Mouse (Mus musculus) G1E (cell line): ENCODE measurements around the gene Gtpbp3.

Experiments
- CTCF ChIP-seq: IDR thresholded peaks from 2 replicates; pipeline ENCODE4 v1.5.1; 2012; ENCODE audit warnings: low read depth, low read length, inconsistent platforms, mixed read lengths
- GATA1 ChIP-seq: IDR thresholded peaks from 2 replicates; pipeline ENCODE4 v1.6.1; 2012; ENCODE audit warnings: borderline replicate concordance, low read length, inconsistent platforms, mixed read lengths
- GATA2 ChIP-seq: IDR thresholded peaks from 2 replicates; pipeline ENCODE4 v1.6.1; 2012; ENCODE audit warnings: low read depth, low read length, inconsistent platforms, borderline replicate concordance
- TAL1 ChIP-seq: conservative IDR thresholded peaks from 2 replicates; pipeline ENCODE4 v1.6.1; 2012; ENCODE audit warnings: low read depth, low read length, inconsistent platforms, mixed read lengths

GRCm38 (mm10) chr8:71451337-71451736 lies 36.6 kb upstream of the Gtpbp3 start:
- no peak for TF ChIP-seq CTCF
- no peak for TF ChIP-seq GATA1
- TF ChIP-seq TAL1, result no peak
- no peak for TF ChIP-seq GATA2
